Mouse (Mus musculus): ENCODE results near the gene Clec2l.
"Not testable (repeated sequence)": the region's sequence is repeated elsewhere in the genome, so short reads cannot be mapped to it uniquely, and the experiment has no call there.

The Clec2l gene

GRCm38 (mm10) chr6:38670488-38670887 is 7.6 kb downstream of the Clec2l start:
- DNase-seq (ENCODE audit: low spot score) = not testable (repeated sequence)

- no peak for DNase-seq (ENCODE audit: low spot score)
These were observed 8.4 kb downstream of the Clec2l start for GRCm38 (mm10) chr6:38671270-38671669.

DNA sequence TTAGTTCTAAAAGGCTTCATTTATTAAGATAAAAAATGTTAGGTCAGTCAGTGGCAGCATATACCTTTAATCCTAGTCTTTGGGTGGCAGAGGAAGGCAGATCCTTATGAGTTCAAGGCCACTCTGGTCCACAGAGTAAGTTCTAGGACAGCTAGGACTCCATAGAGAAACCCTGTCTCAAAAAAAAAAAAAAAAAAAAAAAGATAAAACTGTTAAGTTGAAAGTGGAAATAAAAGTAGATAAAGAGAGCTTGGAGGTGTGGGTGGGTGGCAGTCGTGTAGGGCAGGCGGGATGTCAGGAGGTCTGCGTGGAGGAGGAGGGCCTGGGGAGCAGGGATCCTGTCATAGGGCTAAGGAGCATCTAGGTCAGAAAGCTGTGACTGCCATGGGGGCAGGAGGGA is 9.1 kb downstream of the Clec2l start:
- DNase-seq (ENCODE audit: low spot score) = no peak

- no peak for DNase-seq (ENCODE audit: low spot score)
These were observed 13.3 kb downstream of the Clec2l start for GRCm38 (mm10) chr6:38676217-38676616.

DNA sequence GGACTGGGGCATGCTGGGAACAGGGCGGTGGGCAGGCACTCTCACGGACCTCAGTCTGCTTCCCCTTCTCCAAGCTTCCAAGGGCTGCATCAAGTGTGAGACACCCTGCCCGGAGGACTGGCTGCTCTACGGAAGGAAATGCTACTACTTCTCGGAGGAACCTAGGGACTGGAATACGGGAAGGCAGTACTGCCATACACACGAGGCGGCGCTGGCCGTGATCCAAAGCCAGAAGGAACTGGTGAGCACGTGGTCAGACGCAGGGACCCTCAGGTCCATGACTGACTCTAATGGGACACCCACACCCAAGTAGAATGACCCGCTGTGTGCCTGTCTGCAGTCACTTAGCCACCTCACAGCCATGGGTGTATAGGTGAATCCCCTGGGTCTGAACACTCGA is 13.9 kb downstream of the Clec2l start:
- no peak for DNase-seq (ENCODE audit: low spot score)

DNA sequence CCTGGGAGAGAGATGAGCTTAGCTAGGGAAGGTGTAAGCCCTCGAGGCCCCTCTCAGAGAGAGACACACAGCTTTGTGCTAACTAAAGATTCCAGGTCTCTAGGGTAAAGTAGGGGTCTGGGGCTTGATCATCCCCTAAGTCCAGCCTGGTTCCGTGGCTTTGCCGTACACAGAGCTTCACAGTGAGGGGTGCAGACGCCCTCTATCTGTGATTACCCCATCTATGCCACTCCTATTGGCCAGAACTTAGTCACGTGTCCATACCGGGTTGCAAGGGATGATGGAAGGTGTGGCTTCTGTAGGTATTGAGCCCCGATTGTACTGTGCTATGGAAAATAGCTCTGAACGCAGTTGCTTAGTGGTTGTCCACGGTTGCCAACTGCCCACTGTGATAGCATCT is 14.8 kb downstream of the Clec2l start:
- no peak for DNase-seq (ENCODE audit: low spot score)

GRCm38 (mm10) chr6:38682532-38682931 is 19.7 kb downstream of the Clec2l start:
- no peak for DNase-seq (ENCODE audit: low spot score)

- no peak for DNase-seq (ENCODE audit: low spot score)
These were observed 24.3 kb downstream of the Clec2l start for GRCm38 (mm10) chr6:38687216-38687615.

DNA sequence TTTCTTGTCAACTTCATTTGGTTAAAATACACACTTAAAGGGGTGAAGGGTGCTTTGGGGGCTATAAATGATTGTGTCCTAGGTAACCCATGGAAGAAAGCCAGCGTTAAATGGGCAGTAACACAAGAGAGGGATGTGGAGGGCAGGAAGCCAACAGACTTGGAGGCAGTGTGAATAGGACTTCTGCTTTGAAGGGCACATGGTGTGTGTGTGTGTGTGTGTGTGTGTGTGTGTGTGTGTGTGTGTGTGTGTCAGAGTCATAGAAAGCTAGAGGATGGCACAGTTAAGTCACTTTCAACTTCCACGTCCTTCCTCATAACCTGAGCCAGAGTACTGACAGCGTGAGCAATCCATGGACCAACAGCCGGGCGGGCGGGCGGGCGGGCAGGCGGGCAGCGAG is 26.0 kb downstream of the Clec2l start:
- no peak for DNase-seq (ENCODE audit: low spot score)

GRCm38 (mm10) chr6:38690615-38691014 is 27.7 kb downstream of the Clec2l start:
- DNase-seq (ENCODE audit: low spot score) = no peak

- DNase-seq (ENCODE audit: low spot score) = no peak
These were observed 28.2 kb downstream of the Clec2l start for GRCm38 (mm10) chr6:38691052-38691451.

GRCm38 (mm10) chr6:38692556-38692955 is 29.7 kb downstream of the Clec2l start:
- DNase-seq (ENCODE audit: low spot score) = no peak

- DNase-seq (ENCODE audit: low spot score) = peak; percentile 38
These were observed 32.6 kb downstream of the Clec2l start for GRCm38 (mm10) chr6:38695380-38696054.

GRCm38 (mm10) chr6:38696570-38696969 is 33.7 kb downstream of the Clec2l start:
- DNase-seq (ENCODE audit: low spot score) = no peak

- DNase-seq (ENCODE audit: low spot score) = no peak
These were observed 35.5 kb downstream of the Clec2l start for GRCm38 (mm10) chr6:38698233-38698889.

GRCm38 (mm10) chr6:38701421-38701820 is 38.6 kb downstream of the Clec2l start:
- DNase-seq (ENCODE audit: low spot score) = no peak

DNA sequence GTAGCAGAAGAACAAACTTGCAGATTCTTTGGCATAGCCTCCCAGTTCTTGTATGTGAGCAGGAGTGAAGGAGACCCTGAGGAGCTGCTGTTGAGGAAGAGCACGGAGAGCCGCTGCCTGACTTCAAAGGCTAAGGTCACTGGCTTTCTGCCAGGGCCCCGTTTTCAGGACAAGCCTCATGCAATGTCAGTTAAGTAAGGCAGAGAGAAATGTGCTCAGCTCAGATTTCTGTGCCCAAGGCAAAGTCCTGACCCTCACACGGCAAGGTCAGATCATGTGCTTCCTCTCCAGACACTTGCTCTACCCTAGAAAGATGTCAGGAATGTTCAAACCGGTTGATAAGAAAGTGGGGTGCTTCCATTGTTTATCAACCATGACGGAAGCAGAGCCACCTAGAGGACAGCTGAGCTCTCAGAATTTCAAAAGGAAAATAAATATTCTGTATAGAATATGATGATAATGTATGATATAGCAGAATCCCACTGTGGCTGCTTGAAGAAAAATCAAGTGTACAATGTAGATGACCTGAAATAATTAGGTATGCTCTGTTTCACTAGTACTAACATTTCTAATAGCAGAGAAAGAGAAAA is 40.0 kb downstream of the Clec2l start:
- no peak for DNase-seq (ENCODE audit: low spot score)

DNA sequence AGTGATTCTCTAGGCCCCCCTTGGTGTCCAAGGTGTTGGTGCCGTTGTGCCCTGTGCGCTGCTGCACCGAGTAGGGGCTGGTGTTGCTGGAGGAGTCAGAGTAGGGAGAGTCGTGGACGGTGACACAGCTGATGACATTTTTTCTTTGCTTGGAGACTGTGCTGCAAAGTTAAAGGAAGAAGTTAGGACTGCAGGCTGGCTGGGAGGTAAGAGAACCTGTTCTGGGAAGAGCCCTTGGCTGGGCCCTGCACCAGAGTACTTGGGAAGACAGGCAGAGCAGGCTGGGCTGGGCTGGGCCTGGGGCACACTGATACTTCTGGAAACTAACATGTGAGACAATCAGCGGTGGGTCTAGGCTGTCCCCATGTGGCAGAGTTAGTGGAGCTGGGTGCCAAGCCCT is 40.7 kb downstream of the Clec2l start:
- no peak for DNase-seq (ENCODE audit: low spot score)

- DNase-seq (ENCODE audit: low spot score) = no peak
These were observed 41.6 kb downstream of the Clec2l start for GRCm38 (mm10) chr6:38704264-38704984.

GRCm38 (mm10) chr6:38710449-38710848 is 47.6 kb downstream of the Clec2l start:
- DNase-seq (ENCODE audit: low spot score) = no peak

- DNase-seq (ENCODE audit: low spot score) = no peak
These were observed 51.4 kb downstream of the Clec2l start for GRCm38 (mm10) chr6:38713957-38714898.

GRCm38 (mm10) chr6:38715881-38716280 is 53.0 kb downstream of the Clec2l start:
- DNase-seq (ENCODE audit: low spot score) = no peak

Data from testis, postnatal 14 days (tissue).